Mouse (Mus musculus) activated CD4-positive, CD25-positive, alpha-beta regulatory T cell, adult 4 months (primary cell): ENCODE data around the gene Dnm1. TPM values are rescaled to one million over a fixed set of nuclear protein-coding genes. Genes with fewer than 3 reads are reported as not detected.

Experiments used
- ATAC-seq: one replicate; pipeline ENCODE4 v1.8.0; 2017
- polyA plus RNA-seq, 2 experiments: library from polyadenylated mRNA; unstranded; fragments of 100-300 nt; shearing (Covaris generic); gene quantifications; one replicate each; pipeline ENCODE4 v1.2.1; 2017

The Dnm1 gene
- polyA plus RNA-seq, 2 experiments from 2014 or later: not detected

GRCm38 (mm10) chr2:32361437-32361836 lies 8.3 kb upstream of the Dnm1 start:
- no peak for ATAC-seq

- no peak for ATAC-seq
These were observed 7.6 kb upstream of the Dnm1 start for GRCm38 (mm10) chr2:32360741-32361140.

- no peak for ATAC-seq
These were observed 5.2 kb upstream of the Dnm1 start for GRCm38 (mm10) chr2:32358381-32358780.

- ATAC-seq: no peak
These were observed 4.6 kb upstream of the Dnm1 start for GRCm38 (mm10) chr2:32357710-32358109.

- no peak for ATAC-seq
These were observed 3.1 kb upstream of the Dnm1 start for GRCm38 (mm10) chr2:32356216-32356615.

GRCm38 (mm10) chr2:32354336-32354895 lies 1.3 kb upstream of the Dnm1 start:
- no peak for ATAC-seq

- no peak for ATAC-seq
These were observed 698 bp upstream of the Dnm1 start for GRCm38 (mm10) chr2:32353836-32354235.

- ATAC-seq: no peak
These were observed 759 bp downstream of the Dnm1 start, which contains the start of gene Ciz1 for GRCm38 (mm10) chr2:32352151-32353006. TSS of gene Ciz1 (plus strand) at chr2:32352327.

GRCm38 (mm10) chr2:32351471-32351961 lies 1.6 kb downstream of the Dnm1 start:
- no peak for ATAC-seq

GRCm38 (mm10) chr2:32350471-32351051 lies 2.6 kb downstream of the Dnm1 start:
- ATAC-seq: no peak

GRCm38 (mm10) chr2:32349625-32350255 lies 3.4 kb downstream of the Dnm1 start:
- ATAC-seq: no peak

- no peak for ATAC-seq
These were observed 4.8 kb downstream of the Dnm1 start for GRCm38 (mm10) chr2:32348311-32348710.

- ATAC-seq: no peak
These were observed 6.1 kb downstream of the Dnm1 start for GRCm38 (mm10) chr2:32347019-32347418.

- ATAC-seq: no peak
These were observed 8.4 kb downstream of the Dnm1 start for GRCm38 (mm10) chr2:32344598-32345321.

GRCm38 (mm10) chr2:32344056-32344455 lies 9.1 kb downstream of the Dnm1 start:
- no peak for ATAC-seq

- no peak for ATAC-seq
These were observed 9.8 kb downstream of the Dnm1 start for GRCm38 (mm10) chr2:32343351-32343671.

GRCm38 (mm10) chr2:32342539-32343350 lies 10.4 kb downstream of the Dnm1 start:
- no peak for ATAC-seq

- no peak for ATAC-seq
These were observed 11.1 kb downstream of the Dnm1 start for GRCm38 (mm10) chr2:32342039-32342438.

GRCm38 (mm10) chr2:32341634-32341939 lies 11.6 kb downstream of the Dnm1 start:
- ATAC-seq: no peak

GRCm38 (mm10) chr2:32340836-32341633 lies 12.1 kb downstream of the Dnm1 start:
- ATAC-seq: no peak
